Mouse (Mus musculus) E14TG2a.4 (cell line): ENCODE measurements at regions not wholly inside any gene's neighbourhood (a gene's known extent, or its start where the extent isn't known, plus 50 kb on each side); places are given as distances from the start of the nearest gene placed in this dataset.

Experiments
- CTCF ChIP-seq: conservative IDR thresholded peaks from 2 replicates; pipeline ENCODE4 v1.5.1; 2014; ENCODE audit warnings: low read length
- NANOG ChIP-seq: IDR thresholded peaks from 2 replicates; pipeline ENCODE4 v1.6.1; 2014; ENCODE audit warnings: borderline replicate concordance, low read length, mixed read lengths
- POU5F1 ChIP-seq: IDR thresholded peaks from 2 replicates; pipeline ENCODE4 v1.6.1; 2014; ENCODE audit warnings: low read length, borderline replicate concordance

GRCm38 (mm10) chr4:142496605-142497004 is 257.4 kb upstream of the Kazn start:
- TF ChIP-seq CTCF = no peak
- no peak for TF ChIP-seq POU5F1
- TF ChIP-seq NANOG = no peak
